Mouse (Mus musculus) bone marrow, adult 2 months (tissue): ENCODE results near the gene Rpl3l. TPM values are rescaled to one million over a fixed set of nuclear protein-coding genes. Genes with fewer than 3 reads are reported as not detected.

Experiments used
- H3K27ac ChIP-seq: fragments of 200-500 bp; 2 replicates; pipeline ENCODE4 v1.5.1; 2012; ENCODE audit warnings: low read depth, mild to moderate bottlenecking, control low read depth, inconsistent platforms, low read length; ENCODE audit not compliant: control insufficient read depth, poor library complexity, insufficient read depth
- H3K4me1 ChIP-seq: fragments of 200-500 bp; 2 replicates; pipeline ENCODE4 v1.6.1; 2011; ENCODE audit warnings: low read length; ENCODE audit not compliant: control insufficient read depth, insufficient read depth
- H3K4me3 ChIP-seq: fragments of 200-500 bp; replicated peaks from 2 replicates; pipeline ENCODE3; 2011; ENCODE audit warnings: mild to moderate bottlenecking, low read depth, low read length, control low read depth; ENCODE audit not compliant: control insufficient read depth
- CTCF ChIP-seq: fragments of 200-500 bp; IDR thresholded peaks from 2 replicates; pipeline ENCODE4 v1.5.1; 2011; ENCODE audit warnings: low read length, control low read depth; ENCODE audit not compliant: control insufficient read depth, insufficient read depth
- POLR2A ChIP-seq: fragments of 200-500 bp; IDR thresholded peaks from 2 replicates; pipeline ENCODE4 v1.6.1; 2011; ENCODE audit warnings: low read depth, mild to moderate bottlenecking, control low read depth, low read length, borderline replicate concordance; ENCODE audit not compliant: control insufficient read depth
- whole genome bisulfite sequencing: fragments of 180-500 bp; shearing (Covaris S2); methylation state at CpG from one replicate; pipeline ENCODE4 v1.1.7; 2018; 5-methylcytosine and 5-hydroxymethylcytosine counted together
- polyA plus RNA-seq: library from polyadenylated mRNA; stranded (reverse); fragments of >200 nt; gene quantifications from 2 replicates; pipeline ENCODE4 v1.2.4, GENCODE M21; 2011; ENCODE audit warnings: low replicate concordance; ENCODE audit not compliant: missing spikeins, insufficient read depth, insufficient read length

Rpl3l gene
- polyA plus RNA-seq, 1 experiment: 2.5 TPM

GRCm38 (mm10) chr17:24697985-24698384 is 29.6 kb upstream of the Rpl3l start:
- no peak overlapping the region for H3K4me3 ChIP-seq

DNA sequence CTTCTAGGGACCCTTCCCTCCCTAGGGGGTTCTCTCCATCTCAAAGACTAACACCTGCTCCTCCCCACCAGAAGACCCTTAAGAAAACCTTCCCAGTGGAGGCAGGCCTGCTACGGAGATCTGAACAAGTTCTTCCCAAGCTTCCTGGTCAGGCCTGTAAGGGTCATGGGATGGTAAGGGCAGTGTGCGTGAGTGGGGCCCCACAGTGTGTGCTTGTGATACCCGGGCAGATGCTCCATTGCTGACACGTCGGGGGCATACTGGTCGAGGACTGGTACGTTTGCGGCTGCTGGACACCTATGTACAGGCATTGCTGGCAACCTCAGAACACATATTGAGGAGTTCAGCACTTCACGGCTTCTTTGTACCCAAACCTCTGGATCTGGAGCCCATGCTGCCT is 28.9 kb upstream of the Rpl3l start:
- H3K27ac ChIP-seq: no peak overlapping the region
- TF ChIP-seq POLR2A (no peak), CTCF (no peak)
- H3K4me1 ChIP-seq: no peaks in the 10 kb centered on the region; the same call in 1 of the 2 replicates
- no peak overlapping the region for H3K4me3 ChIP-seq
- WGBS: 86% methylated on average over 9 of the region's 9 CpGs

More at GRCm38 (mm10) chr17:24697985-24698384, 29.6 kb upstream of the Rpl3l start:
- TF ChIP-seq CTCF (no peak), POLR2A (no peak)
- WGBS: 48% methylated on average over 5 of the region's 5 CpGs
- Histone ChIP-seq H3K27ac (no peak overlapping the region), H3K4me1 (no peaks in the 10 kb centered on the region; the same call in 1 of the 2 replicates)

- Histone ChIP-seq H3K4me3 (no peak overlapping the region), H3K27ac (no peak overlapping the region), H3K4me1 (no peaks in the 10 kb centered on the region; the same call in 1 of the 2 replicates)
- TF ChIP-seq CTCF: no peak
- TF ChIP-seq POLR2A: no peak
- WGBS: 83% methylated on average over 2 of the region's 2 CpGs
Measured at GRCm38 (mm10) chr17:24699473-24699872, 28.1 kb upstream of the Rpl3l start.

DNA sequence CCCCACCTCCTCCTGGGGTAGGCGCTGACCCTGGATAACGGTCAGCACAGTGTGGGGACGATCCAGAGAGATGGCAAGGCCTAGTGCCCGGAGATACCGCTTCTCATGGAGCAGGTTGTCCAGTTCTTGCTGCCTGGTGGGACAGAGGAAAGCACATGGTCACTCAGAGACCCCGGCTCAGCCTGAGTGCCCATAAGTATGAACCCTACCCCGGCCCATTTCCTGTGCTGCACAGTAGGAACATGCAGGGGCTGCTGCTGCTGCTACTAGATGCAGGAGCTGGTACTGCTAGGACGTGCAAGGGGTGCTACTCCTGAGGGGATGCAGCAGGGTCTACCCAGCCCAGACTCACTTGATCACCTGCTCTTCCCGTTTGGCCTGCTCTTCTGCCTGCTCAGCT is 26.4 kb upstream of the Rpl3l start:
- Histone ChIP-seq H3K27ac (no peak overlapping the region), H3K4me3 (no peak overlapping the region), H3K4me1 (no peaks in the 10 kb centered on the region; the same call in 1 of the 2 replicates)
- 85% methylated on average over 9 of the region's 9 CpGs for WGBS
- TF ChIP-seq POLR2A (no peak), CTCF (no peak)

DNA sequence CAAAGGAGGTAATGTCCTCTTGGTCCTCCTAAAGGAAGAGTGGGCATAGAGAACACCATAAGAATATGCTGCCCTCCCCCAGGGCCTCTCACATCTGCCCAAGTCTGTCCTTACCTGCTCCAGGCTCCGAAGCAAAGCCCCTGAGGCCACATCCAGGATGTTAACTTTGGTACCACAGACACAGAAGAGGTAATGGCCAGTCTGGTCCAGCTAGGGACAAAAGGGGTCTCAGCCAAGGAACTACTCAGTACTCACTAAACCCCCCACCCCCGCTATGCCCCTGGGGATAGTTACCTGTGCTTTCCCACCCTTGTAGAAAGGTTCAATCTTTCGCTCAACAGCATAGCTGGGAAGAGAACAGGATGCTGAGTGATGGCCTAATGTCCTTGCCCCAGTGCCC is 21.8 kb upstream of the Rpl3l start:
- H3K4me3 ChIP-seq: no peak overlapping the region
- H3K4me1 ChIP-seq: no peaks in the 10 kb centered on the region; the same call in 1 of the 2 replicates
- no peak for TF ChIP-seq POLR2A
- no peak for TF ChIP-seq CTCF
- H3K27ac ChIP-seq: no peak overlapping the region
- 92% methylated on average over 3 of the region's 3 CpGs for WGBS

DNA sequence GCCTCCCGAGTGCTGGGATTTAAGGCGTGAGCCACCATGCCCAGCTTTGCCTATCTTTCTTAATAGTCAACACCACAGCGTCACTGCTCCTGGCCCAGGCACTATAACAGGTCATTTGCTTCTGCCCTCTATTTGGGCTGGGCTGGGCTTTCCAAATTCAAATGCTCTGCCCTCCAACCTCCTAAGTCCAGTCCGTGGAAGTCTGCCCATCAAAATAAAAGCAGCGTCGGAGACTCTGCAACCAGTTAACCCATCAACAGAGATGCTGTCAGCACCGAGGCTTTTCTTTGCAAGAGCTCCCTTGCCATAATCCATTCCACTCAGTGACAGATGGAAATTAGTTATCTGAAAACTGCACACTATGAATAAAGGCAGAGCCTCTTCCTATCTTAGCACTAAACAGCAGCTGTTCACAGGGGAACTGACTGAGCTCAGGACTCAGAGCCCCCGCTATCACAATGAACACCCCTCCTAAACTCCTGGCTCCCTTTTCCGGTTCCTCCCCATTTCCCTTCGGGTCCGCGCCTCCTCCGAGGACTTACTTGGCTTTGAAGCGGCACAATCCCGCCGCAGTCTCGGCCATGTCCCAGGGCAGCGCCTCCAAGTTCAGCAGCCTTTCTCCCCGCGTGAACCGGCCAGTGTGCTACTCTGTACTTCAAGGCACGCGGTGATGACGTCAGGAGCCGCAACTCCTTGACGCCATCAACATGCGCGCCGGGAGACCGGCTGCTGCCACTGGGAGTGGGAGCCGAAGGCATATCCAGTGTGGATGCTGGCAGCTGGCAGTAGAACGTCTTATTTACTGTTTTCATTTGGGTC is 20.4 kb upstream of the Rpl3l start, which contains the start of gene Tbl3:
TSS of gene Tbl3 (minus strand) at position 679 of the 819 bp plus-strand sequence.
- Histone ChIP-seq H3K27ac (peak within 1 kb of the TSS; percentile 83), H3K4me3 (peak within 1 kb of the TSS; percentile 99), H3K4me1 (no peaks in the 10 kb centered on the region; the same call in 1 of the 2 replicates)
- WGBS: 3% methylated on average over 32 of the region's 32 CpGs
- TF ChIP-seq CTCF (no peak), POLR2A (peak; percentile 83; the same call in 1 of the 2 replicates)

DNA sequence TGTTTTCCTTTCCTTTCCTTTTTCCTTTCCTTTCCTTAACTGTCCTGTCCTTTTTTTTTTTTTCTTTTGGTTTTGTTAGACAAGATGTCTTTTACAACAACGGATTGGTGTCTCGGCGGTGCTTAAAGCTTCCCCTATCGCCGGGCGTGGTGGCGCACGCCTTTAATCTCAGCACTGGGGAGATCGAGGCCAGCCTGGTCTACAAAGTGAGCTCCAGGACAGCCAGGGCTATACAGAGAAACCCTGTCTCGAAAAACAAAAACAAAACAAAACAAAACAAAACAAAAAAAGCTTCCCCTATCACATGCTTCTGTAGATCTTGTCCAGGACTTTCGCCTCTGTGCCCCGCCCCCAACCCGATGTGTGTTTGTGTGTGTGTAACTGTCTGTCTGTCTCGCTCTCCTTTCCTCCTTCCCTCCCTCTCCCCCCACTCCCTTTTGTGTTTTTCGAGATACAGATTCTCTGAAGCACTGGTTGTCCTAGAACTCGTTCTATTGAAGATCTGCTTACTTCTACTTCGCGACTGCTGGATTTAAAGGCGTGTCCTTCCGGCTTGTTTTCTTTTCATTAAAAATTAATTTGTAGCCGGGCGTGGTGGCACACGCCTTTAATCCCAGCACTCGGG is 19.7 kb upstream of the Rpl3l start:
- H3K27ac ChIP-seq: peak overlapping the region; percentile 83
- 1% methylated on average over 24 of the region's 24 CpGs for WGBS
- H3K4me3 ChIP-seq: peak overlapping the region; percentile 99
- TF ChIP-seq POLR2A (no peak), CTCF (no peak)
- no peaks in the 10 kb centered on the region; the same call in 1 of the 2 replicates for H3K4me1 ChIP-seq

DNA sequence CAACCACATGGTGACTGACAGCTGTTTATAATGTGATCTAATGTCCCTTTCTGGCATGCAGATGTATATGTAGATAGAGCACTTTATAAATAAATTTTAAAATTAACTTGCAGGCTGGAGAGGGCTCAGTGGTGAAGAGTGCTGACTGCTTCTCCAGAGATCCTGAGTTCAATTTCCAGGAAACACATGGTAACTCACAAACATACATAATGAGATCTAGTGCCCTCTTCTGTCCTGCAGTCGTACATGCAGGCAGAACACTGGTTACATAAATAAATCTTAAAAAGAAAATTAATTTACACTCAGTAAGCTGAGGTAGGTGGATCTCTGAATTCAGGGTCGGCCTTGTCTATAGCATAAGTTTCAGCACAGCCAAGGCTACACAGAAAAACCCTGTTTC is 19.0 kb upstream of the Rpl3l start:
- Histone ChIP-seq H3K4me3 (no peak overlapping the region), H3K4me1 (no peaks in the 10 kb centered on the region; the same call in 1 of the 2 replicates), H3K27ac (no peak overlapping the region)
- TF ChIP-seq POLR2A (no peak), CTCF (no peak)
- WGBS: 19% methylated on average over 2 of the region's 2 CpGs

GRCm38 (mm10) chr17:24715556-24715955 is 12.1 kb upstream of the Rpl3l start:
- Histone ChIP-seq H3K27ac (no peak overlapping the region), H3K4me3 (no peak overlapping the region), H3K4me1 (no peaks in the 10 kb centered on the region)
- 90% methylated on average over 6 of the region's 6 CpGs for WGBS
- TF ChIP-seq POLR2A: no peak
- no peak for TF ChIP-seq CTCF
